Comparison of ENCODE assay signal across 19 mouse cellular contexts in the genomic region with DNA sequence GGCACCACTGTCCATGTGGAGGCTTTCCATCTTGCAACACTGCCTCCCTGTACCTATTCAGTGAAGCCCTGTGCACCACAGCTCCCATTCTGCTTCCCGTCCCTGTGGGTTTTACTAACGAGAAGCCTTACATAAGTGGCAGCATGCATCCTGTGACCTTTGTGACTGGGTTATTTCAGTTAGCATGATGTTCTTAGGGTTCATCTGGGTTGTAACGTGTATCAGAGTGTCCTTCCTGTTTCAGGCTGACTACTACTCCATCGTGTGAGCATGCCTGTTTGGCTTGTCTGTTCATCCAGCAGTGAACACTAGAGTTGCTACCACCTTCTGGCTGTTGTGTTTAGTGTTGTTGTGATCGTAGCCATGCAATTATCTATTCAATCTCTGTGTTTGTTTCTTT. TPM values are rescaled to one million over a fixed set of nuclear protein-coding genes. Genes with fewer than 3 reads are reported as not detected.
DNase-seq lines count a peak whose midpoint lies in the region; ATAC-seq lines count a peak whose summit lies in the region.
"Had no signal": no experiment of that assay in that cellular context is flagged by ENCODE, and none has a peak within 500 bp of the region (broad histone marks: within the 10 kb centered on the region; RNA-seq: fewer than 3 reads in every experiment).

No protein-coding gene starts in this region.

- ATAC-seq in activated CD4-positive, CD25-positive, alpha-beta regulatory T cell, adult 4 months, result peak; percentile 83
- ATAC-seq: forebrain, embryonic 16.5 days; midbrain, embryonic 13.5 days; Patski had no signal

- DNase-seq in lung, adult 18-20 months, result peak; percentile 20 to 29
- DNase-seq in lung, postnatal 10 days, result no peak
- DNase-seq in CD4-positive helper T cell, adult 2 months (ENCODE audit: low read depth, low spot score), result peak; percentile 69
- DNase-seq in naive thymus-derived CD4-positive, alpha-beta T cell, adult 2 months (ENCODE audit: low read depth), result peak; percentile 77
- DNase-seq in c-Kit-positive CD71-positive TER-119-positive erythroid progenitor cells, embryonic 14.5 days (ENCODE audit: low spot score), result no peak
- DNase-seq in cerebellum, postnatal 14 days, result no peak
- DNase-seq: adrenal gland, postnatal 14 days; cerebellum, adult 11 months; cerebellum, postnatal 25 days; embryo, embryonic 11 days; gastrocnemius, postnatal 25 days; kidney, postnatal 4 days; layer of hippocampus, adult 9-11 months; lung, postnatal 14 days; thymus, adult 18-20 months had no signal

RNA-seq across cellular contexts. Expression of gene Tgfb3, which starts 32.7 kb away (rescaled TPM):
- 1 to 10 TPM; 1.2 TPM for polyA plus RNA-seq in activated CD4-positive, CD25-positive, alpha-beta regulatory T cell, adult 4 months (2017; shearing (Covaris generic))

RNA-seq across cellular contexts. Expression of gene Ift43, which starts 36.2 kb away (rescaled TPM):
- polyA plus RNA-seq in activated CD4-positive, CD25-positive, alpha-beta regulatory T cell, adult 4 months (2017; shearing (Covaris generic)), result 1 to 10 TPM; 3.3 to 7.1 TPM

Comparison
In these comparisons a context has a peak if more than half of its experiments do, and no peak if none do; other contexts are left out.
1. DNase-seq: peak in lung, adult 18-20 months (2 of 2), CD4-positive helper T cell, adult 2 months (single experiment) and naive thymus-derived CD4-positive, alpha-beta T cell, adult 2 months (single experiment); none in lung, postnatal 10 days (single experiment), c-Kit-positive CD71-positive TER-119-positive erythroid progenitor cells, embryonic 14.5 days (single experiment) and cerebellum, postnatal 14 days (0 of 2).